Mouse (Mus musculus) kidney, postnatal 4 days (tissue): ENCODE data around the gene Olfr1346.

Experiments
- DNase-seq, 2 experiments: peaks; one replicate each; pipeline ENCODE4 v3.0.0; 2021; ENCODE audit warnings: mixed read lengths in 2 of 2

Olfr1346 gene

GRCm38 (mm10) chr7:6466951-6467350 lies at the start of gene Olfr1346:
Olfr1346 (plus strand) TSS chr7:6467101.
- no peak for DNase-seq

DNA sequence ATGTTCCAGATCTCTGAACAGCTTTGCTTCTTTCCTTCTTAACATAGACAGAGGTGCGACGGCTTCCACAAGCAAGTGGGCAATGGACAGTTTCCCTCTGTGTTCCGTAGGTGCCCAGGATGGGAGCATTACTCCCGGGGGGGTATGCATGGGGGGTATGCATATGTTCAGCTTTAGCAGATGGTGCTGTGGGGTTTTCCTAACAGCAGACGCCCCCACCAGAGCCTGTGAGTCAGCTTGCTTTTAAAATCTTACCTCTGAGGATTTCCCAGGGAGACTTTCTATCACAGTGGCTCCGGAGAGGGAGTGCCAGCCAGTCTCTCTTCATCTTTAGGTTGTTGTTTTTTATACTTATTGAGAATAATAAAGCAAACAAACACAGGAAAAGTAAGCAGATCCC lies 47.0 kb upstream of the Olfr1346 start:
- DNase-seq: no peak

GRCm38 (mm10) chr7:6429381-6429780 lies 37.5 kb upstream of the Olfr1346 start:
- no peak for DNase-seq

- DNase-seq: peak; percentile 33 to 34
These were observed 36.6 kb upstream of the Olfr1346 start for GRCm38 (mm10) chr7:6430342-6430741.

DNA sequence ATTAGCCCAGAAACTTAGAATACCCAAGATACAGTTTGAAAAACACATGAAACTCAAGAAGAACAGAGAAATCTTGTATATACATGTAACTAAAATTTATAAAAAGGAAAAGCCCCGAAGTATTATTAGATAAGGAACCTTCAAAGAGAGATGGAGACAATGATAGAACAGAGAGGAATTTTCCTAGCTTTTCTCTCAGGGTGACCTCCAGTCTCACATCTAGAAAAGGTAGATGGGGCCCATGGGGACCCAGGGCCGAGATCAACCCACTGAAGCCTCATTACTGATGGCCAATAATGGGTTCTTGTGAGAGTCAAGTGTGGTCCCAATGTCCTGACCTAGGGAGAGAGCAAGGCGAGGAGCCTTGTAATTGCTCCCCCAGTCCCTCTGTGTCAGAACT lies 28.5 kb upstream of the Olfr1346 start, which contains the start of gene Olfr1344:
Gene Olfr1344, plus strand, starts transcription at position 301 of the 400 bp plus-strand sequence.
- no peak for DNase-seq

DNA sequence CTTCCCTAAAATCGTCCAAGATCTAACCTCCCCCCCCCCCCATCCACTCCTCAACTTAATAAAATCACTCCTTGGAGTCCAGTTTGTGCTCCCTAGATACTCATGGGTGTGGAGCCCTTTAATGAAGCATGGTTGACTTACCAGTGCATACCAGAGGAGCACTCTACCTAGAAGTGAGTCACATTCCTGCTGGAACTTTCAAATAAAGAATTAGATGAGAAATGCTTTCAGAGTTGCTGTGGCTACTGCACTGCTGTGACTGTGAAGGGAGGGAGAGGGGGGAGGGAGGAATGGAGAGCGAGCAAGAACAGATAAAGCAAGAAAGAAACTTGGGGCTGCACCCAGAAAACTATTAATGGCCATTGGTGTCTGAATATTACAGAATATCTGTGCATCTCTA lies 25.7 kb upstream of the Olfr1346 start:
- no peak for DNase-seq

DNA sequence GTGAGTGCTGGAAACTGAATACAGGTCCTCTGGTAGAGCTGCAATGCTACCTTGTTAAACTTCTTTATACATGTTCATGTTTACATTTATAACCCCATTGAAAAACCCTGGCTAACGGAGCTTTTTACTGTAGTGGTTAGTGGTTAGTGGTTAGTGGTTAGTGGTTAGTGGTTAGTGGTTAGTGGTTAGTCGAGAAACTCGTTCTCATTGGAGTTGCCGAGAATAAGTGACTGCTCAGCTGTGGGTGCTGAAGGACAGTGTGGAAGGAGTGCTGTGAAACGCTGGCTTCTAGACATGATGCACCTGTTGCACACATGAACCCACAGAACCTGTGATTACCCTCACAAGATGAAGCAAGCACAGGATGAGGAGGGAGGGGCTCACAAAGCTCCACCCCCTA lies 19.1 kb upstream of the Olfr1346 start:
- DNase-seq: no peak

DNA sequence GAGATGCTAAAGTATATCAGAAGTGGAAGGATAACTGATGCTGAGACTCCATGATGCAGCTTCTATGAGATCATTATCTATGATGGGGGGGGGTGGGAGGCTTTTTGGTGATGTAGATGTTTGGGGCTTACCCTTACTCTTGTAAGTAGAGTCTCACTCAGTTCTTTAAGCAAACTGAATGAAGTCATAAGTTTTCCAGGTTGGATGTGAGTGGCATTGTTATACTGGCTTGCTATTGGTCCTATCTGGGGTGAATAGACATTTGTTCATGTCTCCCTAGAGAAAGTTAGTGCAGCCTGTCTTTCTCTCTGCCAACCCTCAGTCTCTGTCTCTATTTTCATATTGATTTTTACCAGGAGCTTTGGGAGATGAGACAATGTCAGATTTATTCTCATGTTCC lies 11.0 kb upstream of the Olfr1346 start, which contains the start of gene Olfr1336:
Gene Olfr1336, plus strand, starts transcription at position 301 of the 400 bp plus-strand sequence.
- DNase-seq: no peak

- DNase-seq: peak; percentile 17 to 19
These were observed 10.5 kb upstream of the Olfr1346 start for GRCm38 (mm10) chr7:6456399-6456798.

- DNase-seq: peak in 1 of 2 experiments; percentile 1
These were observed 10.7 kb downstream of the Olfr1346 start for GRCm38 (mm10) chr7:6477633-6478032.

DNA sequence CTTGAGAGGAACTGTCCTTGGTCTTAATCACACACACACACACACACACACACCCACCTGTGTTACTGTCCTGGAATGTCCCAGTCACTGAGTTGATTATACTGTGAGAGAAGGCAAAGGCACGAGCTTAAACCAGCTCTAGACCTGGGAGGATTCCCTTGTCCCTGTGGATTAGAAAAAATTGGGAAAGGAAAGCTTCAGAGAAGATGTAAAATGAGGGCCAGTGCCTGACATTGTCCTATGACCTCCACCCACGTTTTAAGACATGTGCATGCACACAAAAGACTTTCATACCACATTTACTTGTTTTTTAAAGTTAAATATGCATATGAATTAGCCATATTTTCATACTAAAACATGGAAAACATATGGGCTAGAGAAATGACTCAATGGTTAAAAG lies 19.9 kb downstream of the Olfr1346 start, which contains the start of gene Olfr5:
Gene Olfr5, minus strand, starts transcription at position 101 of the 400 bp plus-strand sequence.
- DNase-seq: no peak

GRCm38 (mm10) chr7:6499655-6500054 lies 32.8 kb downstream of the Olfr1346 start, which contains the start of gene Olfr1347:
Olfr1347 (minus strand) TSS chr7:6499755.
- no peak for DNase-seq

DNA sequence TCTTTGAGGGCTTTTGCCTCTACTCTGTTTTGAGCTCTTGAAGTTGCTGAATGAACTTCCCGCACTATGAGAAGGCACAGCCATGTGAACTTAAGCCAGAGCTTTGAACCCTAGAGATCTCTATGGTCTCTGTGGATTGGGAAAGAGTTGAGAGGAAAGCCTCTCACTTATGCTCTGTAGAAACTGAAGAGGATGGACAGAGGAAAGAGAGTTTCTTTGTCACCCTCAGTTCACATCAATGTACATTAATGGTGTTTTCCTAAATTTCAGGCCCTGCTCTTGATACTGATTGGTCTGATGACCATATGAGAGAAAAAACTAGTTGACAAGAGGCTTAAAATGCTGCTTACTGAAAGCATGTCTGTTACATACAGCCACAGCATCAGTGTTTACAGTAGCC lies 41.7 kb downstream of the Olfr1346 start, which contains the start of gene Olfr1348:
Gene Olfr1348, minus strand, starts transcription at position 101 of the 400 bp plus-strand sequence.
- no peak for DNase-seq

DNA sequence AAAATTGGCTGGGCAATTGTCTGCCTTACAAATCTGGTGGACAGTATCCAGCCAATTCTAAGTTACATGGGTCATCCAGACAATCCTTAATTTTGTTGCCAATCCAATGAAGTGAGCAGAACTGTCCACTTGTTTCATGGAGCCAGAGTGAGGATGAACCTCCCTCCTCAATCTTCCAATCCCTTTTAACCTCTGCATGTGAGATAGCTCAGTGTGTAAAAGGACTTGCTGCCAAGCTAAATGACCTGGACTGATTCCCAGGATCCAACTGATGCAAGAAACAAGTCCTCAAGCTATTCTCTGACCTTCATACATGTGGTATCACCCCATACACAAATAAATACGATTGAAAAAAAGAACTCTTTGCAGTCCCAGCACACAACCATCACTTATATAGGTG lies 54.8 kb downstream of the Olfr1346 start:
- DNase-seq: no peak

DNA sequence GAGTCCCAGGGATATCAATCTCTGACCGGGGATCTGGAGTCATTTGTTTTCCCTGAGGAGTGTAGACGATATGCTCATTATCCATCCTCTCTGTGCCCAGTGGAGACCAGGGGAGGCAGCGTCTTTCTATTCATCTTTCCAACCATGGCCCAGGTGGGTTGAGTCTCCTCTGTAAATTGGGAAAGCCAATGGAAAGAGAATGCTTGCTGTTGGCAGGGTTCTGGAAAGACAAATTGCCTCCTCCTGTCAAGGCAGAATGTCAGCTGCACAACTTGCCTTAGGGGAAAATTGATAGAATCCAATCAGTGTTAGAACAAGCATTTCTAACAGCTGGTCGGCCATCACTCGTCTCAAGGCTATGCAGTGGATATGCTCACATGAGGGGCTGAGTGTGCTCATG lies 55.9 kb downstream of the Olfr1346 start, which contains the start of gene Olfr1349:
Gene Olfr1349, minus strand, starts transcription at position 101 of the 400 bp plus-strand sequence.
- DNase-seq: no peak

- DNase-seq: no peak
These were observed 58.1 kb downstream of the Olfr1346 start for GRCm38 (mm10) chr7:6525001-6525400.

DNA sequence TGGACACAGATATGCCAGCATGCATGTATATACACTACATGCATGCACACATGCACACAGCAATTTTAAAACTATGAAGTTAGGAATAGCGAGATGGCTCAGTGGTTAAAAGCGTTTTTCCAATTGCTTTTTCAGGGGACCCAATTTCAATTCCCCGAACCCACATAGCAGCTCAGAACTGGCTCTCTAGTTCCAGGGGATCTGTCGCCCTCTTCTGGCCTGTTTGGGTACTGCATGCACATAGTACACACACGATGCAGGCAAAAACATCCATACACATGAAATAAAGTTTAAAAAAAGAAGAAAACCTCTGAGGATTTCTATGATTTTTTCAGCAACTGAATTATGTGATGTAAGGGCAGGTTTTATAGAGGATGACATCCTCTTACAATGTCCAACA lies 59.2 kb downstream of the Olfr1346 start:
- DNase-seq: peak; percentile 19 to 22
